Mouse (Mus musculus) midbrain, embryonic 15.5 days (tissue): Measurements from ENCODE around the gene Cd70. TPM values are rescaled to one million over a fixed set of nuclear protein-coding genes. Genes with fewer than 3 reads are reported as not detected.
"Not testable (repeated sequence)": the region's sequence is repeated elsewhere in the genome, so short reads cannot be mapped to it uniquely, and the experiment has no call there.

Source experiments
- ATAC-seq: fragments of 200-750 bp; cut with Nextera tagmentation; replicated peaks from 2 replicates; pipeline ENCODE4 v1.8.0; 2017; ENCODE audit warnings: moderate TSS enrichment
- H3K27ac ChIP-seq: fragments of 300-500 bp; sonication (generic); 2 replicates; pipeline ENCODE4 v1.5.1; 2015; ENCODE audit warnings: mild to moderate bottlenecking, inconsistent platforms
- H3K27me3 ChIP-seq: fragments of 300-500 bp; sonication (generic); replicated peaks from 2 replicates; pipeline ENCODE4 v1.6.1; 2015; ENCODE audit warnings: inconsistent platforms
- H3K36me3 ChIP-seq: fragments of 300-500 bp; sonication (generic); replicated peaks from 2 replicates; pipeline ENCODE4 v1.6.1; 2015; ENCODE audit warnings: inconsistent platforms
- H3K4me1 ChIP-seq: fragments of 300-500 bp; sonication (generic); 2 replicates; pipeline ENCODE4 v1.6.1; 2015; ENCODE audit warnings: inconsistent platforms
- H3K4me2 ChIP-seq: fragments of 300-500 bp; sonication (generic); 2 replicates; pipeline ENCODE4 v1.6.1; 2015; ENCODE audit warnings: inconsistent platforms, mild to moderate bottlenecking, moderate library complexity
- H3K4me3 ChIP-seq: fragments of 300-500 bp; sonication (generic); 2 replicates; pipeline ENCODE4 v1.5.1; 2015; ENCODE audit warnings: mild to moderate bottlenecking, inconsistent platforms
- H3K9ac ChIP-seq: fragments of 300-500 bp; sonication (generic); 2 replicates; pipeline ENCODE4 v1.6.1; 2015; ENCODE audit warnings: mild to moderate bottlenecking, inconsistent platforms
- H3K9me3 ChIP-seq: fragments of 300-500 bp; sonication (generic); 2 replicates; pipeline ENCODE4 v1.6.1; 2016; ENCODE audit warnings: inconsistent platforms
- WGBS: fragments of 180-500 bp; shearing (Covaris S2); methylation state at CpG from one replicate; pipeline ENCODE4 v1.1.7; 2015; ENCODE audit warnings: mixed read lengths; 5-methylcytosine and 5-hydroxymethylcytosine counted together
- polyA plus RNA-seq: library from polyadenylated mRNA; unstranded; fragments of >200 nt; fragmentation: Nextera tagmentation; extraction: Ambion mirVana; gene quantifications from 2 replicates; pipeline ENCODE4 v1.2.1, GENCODE M21; 2015

The Cd70 gene
- polyA plus RNA-seq, 1 experiment from 2014 or later: 1.2 TPM

DNA sequence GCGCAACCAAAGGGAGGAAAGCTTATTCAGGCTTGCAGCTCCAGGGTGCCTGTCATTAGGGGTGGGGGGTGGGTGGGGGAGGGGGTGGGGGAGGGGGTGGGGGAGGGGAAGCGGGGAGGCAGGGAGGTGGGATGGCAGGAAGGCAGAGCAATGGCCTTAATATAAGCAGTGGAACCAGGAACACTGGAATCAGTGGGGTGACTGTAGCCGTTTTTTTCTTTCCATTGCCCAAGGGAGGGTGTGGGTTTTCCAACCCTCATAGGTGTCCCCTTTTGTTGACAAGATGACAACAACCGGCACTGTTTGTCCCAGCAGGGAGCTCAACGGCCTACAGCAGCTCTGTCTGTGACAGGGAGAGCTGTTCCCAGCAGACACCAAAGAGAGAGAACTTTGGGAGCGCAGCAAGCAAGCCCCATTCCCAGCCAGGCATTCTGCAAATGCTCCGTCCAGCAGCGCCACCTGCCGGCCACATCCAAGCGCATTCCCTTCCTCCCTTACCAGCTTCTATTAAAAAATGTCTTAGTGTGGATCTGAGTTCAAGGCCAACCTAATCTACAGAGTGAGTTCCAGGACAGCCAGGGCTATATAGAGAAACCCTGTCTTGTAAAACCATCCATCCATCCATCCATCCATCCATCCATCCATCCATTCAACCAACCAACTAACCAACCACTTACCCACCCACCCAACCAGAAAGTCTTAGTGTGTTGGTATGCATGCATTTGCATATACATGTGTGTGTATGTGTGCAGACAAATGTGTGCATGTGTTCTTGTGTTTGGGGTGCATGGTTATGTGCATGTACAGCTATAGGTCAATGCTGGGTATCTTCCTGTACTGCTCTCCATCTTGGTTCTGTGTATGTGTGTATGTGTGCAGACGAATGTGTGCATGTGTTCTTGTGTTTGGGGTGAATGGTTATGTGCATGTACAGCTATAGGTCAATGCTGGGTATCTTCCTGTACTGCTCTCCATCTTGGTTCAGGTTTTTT lies 17.5 kb upstream of the Cd70 start:
- Histone ChIP-seq H3K27ac (no peak overlapping the region), H3K4me3 (no peak overlapping the region), H3K36me3 (no peaks in the 10 kb centered on the region), H3K9me3 (no peaks in the 10 kb centered on the region), H3K9ac (no peak overlapping the region), H3K4me1 (no peaks in the 10 kb centered on the region), H3K27me3 (no peaks in the 10 kb centered on the region), H3K4me2 (no peak overlapping the region)
- ATAC-seq: peak; percentile 82
- WGBS: 10% methylated on average over 11 of the region's 11 CpGs

- Histone ChIP-seq H3K4me3 (no peak overlapping the region), H3K27me3 (peaks cover 6% of the 10 kb centered on the region; the same call in 1 of the 2 replicates), H3K27ac (no peak overlapping the region), H3K4me1 (peaks cover 4% of the 10 kb centered on the region; the same call in 1 of the 2 replicates), H3K36me3 (no peaks in the 10 kb centered on the region), H3K4me2 (no peak overlapping the region), H3K9ac (no peak overlapping the region), H3K9me3 (no peaks in the 10 kb centered on the region)
- WGBS: 88% methylated on average over 4 of the region's 4 CpGs
- ATAC-seq: no peak
These were observed 4.2 kb upstream of the Cd70 start for GRCm38 (mm10) chr17:57153787-57154186.

GRCm38 (mm10) chr17:57153006-57153405 lies 3.4 kb upstream of the Cd70 start:
- Histone ChIP-seq H3K9ac (no peak overlapping the region), H3K4me1 (peaks cover 4% of the 10 kb centered on the region; the same call in 1 of the 2 replicates), H3K4me3 (no peak overlapping the region), H3K27ac (no peak overlapping the region), H3K36me3 (no peaks in the 10 kb centered on the region), H3K9me3 (no peaks in the 10 kb centered on the region), H3K4me2 (no peak overlapping the region), H3K27me3 (peaks cover 11% of the 10 kb centered on the region)
- 62% methylated on average over 6 of the region's 6 CpGs for WGBS
- ATAC-seq: no peak

DNA sequence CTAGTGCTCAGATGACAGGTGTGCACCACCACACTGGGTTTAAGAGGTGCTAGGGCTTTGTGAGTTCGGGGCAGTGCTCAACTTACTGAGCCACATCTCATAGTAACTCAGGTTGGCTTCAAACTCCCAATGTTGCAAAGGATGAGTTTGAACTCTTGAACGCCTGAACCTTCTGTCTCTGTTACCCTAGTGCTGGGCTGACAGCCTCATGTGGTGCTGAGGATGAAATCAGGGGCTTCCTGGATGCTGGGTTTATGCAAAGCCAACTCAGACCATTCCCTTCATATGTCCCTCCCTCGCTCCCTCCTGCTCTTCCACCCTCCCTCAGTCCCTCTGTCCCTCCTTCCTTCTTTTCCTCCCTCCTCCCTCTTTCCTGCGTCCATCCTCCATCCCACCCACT lies 1.2 kb downstream of the Cd70 start:
- peaks cover 4% of the 10 kb centered on the region; the same call in 1 of the 2 replicates for H3K4me1 ChIP-seq
- no peak overlapping the region for H3K4me2 ChIP-seq
- H3K9me3 ChIP-seq: no peaks in the 10 kb centered on the region
- WGBS: 75% methylated on average over 4 of the region's 4 CpGs
- H3K27ac ChIP-seq: no peak overlapping the region
- peaks cover 15% of the 10 kb centered on the region for H3K27me3 ChIP-seq
- no peaks in the 10 kb centered on the region for H3K36me3 ChIP-seq
- no peak for ATAC-seq
- no peak overlapping the region for H3K9ac ChIP-seq
- H3K4me3 ChIP-seq: no peak overlapping the region

- Histone ChIP-seq H3K9me3 (no peaks in the 10 kb centered on the region), H3K9ac (no peak overlapping the region), H3K27me3 (peaks cover 13% of the 10 kb centered on the region), H3K36me3 (no peaks in the 10 kb centered on the region), H3K4me2 (no peak overlapping the region), H3K27ac (no peak overlapping the region), H3K4me1 (peaks cover 4% of the 10 kb centered on the region; the same call in 1 of the 2 replicates), H3K4me3 (no peak overlapping the region)
- no peak for ATAC-seq
- WGBS: 59% methylated on average over 1 of the region's 1 CpGs
These were observed 4.5 kb downstream of the Cd70 start for GRCm38 (mm10) chr17:57145115-57145514.

DNA sequence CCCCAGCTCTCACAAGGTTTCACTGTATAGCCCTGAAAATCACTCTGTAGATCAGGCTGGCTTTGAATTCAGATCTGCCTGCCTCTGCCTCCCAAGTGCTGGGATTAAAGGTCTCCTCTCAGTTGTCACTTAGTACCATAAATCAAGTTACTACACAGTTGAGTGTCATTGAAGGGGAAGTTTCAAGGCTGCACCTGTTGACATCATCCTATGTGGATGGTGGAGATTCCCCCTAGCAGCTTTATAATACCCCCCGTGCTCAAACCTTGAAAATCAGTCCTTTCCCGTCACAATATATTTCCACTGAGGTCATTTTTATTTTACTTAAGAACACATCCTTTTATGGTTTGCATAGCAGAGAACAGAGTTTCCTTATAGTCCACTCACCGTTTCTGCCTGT lies 5.9 kb downstream of the Cd70 start:
- H3K27ac ChIP-seq: no peak overlapping the region
- H3K4me3 ChIP-seq: no peak overlapping the region
- H3K4me1 ChIP-seq: no peaks in the 10 kb centered on the region
- peaks cover 9% of the 10 kb centered on the region; the same call in 1 of the 2 replicates for H3K27me3 ChIP-seq
- no peak overlapping the region for H3K4me2 ChIP-seq
- WGBS: 79% methylated on average over 3 of the region's 3 CpGs
- H3K36me3 ChIP-seq: no peaks in the 10 kb centered on the region
- H3K9me3 ChIP-seq: no peaks in the 10 kb centered on the region
- ATAC-seq: no peak
- no peak overlapping the region for H3K9ac ChIP-seq

- Histone ChIP-seq H3K4me1 (no peaks in the 10 kb centered on the region), H3K36me3 (no peaks in the 10 kb centered on the region), H3K27ac (no peak overlapping the region), H3K4me2 (no peak overlapping the region), H3K4me3 (no peak overlapping the region), H3K27me3 (no peaks in the 10 kb centered on the region), H3K9ac (no peak overlapping the region), H3K9me3 (no peaks in the 10 kb centered on the region)
- 87% methylated on average over 3 of the region's 3 CpGs for WGBS
- no peak for ATAC-seq
These were observed 9.9 kb downstream of the Cd70 start for GRCm38 (mm10) chr17:57139708-57140107.

- ATAC-seq: no peak
- H3K9me3 ChIP-seq: no peaks in the 10 kb centered on the region
These were observed 10.9 kb downstream of the Cd70 start for GRCm38 (mm10) chr17:57138676-57139075.

GRCm38 (mm10) chr17:57135635-57136034 lies 13.9 kb downstream of the Cd70 start:
- no peak overlapping the region for H3K27ac ChIP-seq
- H3K4me3 ChIP-seq: no peak overlapping the region
- H3K9ac ChIP-seq: no peak overlapping the region
- WGBS: 88% methylated on average over 3 of the region's 3 CpGs
- H3K27me3 ChIP-seq: no peaks in the 10 kb centered on the region
- no peak overlapping the region for H3K4me2 ChIP-seq
- no peaks in the 10 kb centered on the region for H3K9me3 ChIP-seq
- no peak for ATAC-seq
- no peaks in the 10 kb centered on the region for H3K36me3 ChIP-seq
- H3K4me1 ChIP-seq: no peaks in the 10 kb centered on the region

More at GRCm38 (mm10) chr17:57138676-57139075, 10.9 kb downstream of the Cd70 start:
- WGBS: 87% methylated on average over 4 of the region's 4 CpGs
- Histone ChIP-seq H3K36me3 (no peaks in the 10 kb centered on the region), H3K9ac (no peak overlapping the region), H3K4me2 (no peak overlapping the region), H3K27me3 (no peaks in the 10 kb centered on the region), H3K27ac (no peak overlapping the region), H3K4me3 (no peak overlapping the region), H3K4me1 (no peaks in the 10 kb centered on the region)

- no peaks in the 10 kb centered on the region for H3K9me3 ChIP-seq
- no peaks in the 10 kb centered on the region for H3K27me3 ChIP-seq
- H3K27ac ChIP-seq: no peak overlapping the region
- ATAC-seq: no peak
- no peak overlapping the region for H3K4me3 ChIP-seq
- WGBS: 77% methylated on average over 2 of the region's 2 CpGs
- no peaks in the 10 kb centered on the region for H3K4me1 ChIP-seq
- no peaks in the 10 kb centered on the region for H3K36me3 ChIP-seq
- no peak overlapping the region for H3K4me2 ChIP-seq
- H3K9ac ChIP-seq: no peak overlapping the region
These were observed 14.9 kb downstream of the Cd70 start for GRCm38 (mm10) chr17:57134693-57135092.

DNA sequence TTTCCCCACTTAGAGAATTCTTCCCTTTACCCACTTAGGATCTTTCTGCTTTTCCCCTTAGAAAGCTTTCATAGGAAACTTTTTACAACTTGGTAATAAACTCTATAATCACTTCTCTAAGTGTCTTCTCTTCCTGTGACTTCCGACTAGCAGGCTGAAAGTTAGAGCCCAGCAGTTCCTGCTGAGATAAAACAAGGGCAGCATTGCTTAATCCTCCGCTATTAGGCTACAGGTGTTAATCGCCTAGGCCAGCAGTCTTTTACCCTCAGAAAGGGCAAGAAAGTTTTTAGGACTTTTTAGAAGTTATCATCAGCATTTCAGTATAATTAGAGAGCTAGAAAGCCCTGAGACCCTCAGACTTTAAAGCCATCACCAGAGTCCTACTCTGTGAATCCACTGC lies 15.6 kb downstream of the Cd70 start:
- not testable (repeated sequence) for H3K4me3 ChIP-seq, H3K36me3 ChIP-seq, H3K27ac ChIP-seq, H3K9me3 ChIP-seq, H3K27me3 ChIP-seq, H3K9ac ChIP-seq, H3K4me1 ChIP-seq, ATAC-seq, H3K4me2 ChIP-seq
- 31% methylated on average over 3 of the region's 3 CpGs for WGBS

- H3K9ac ChIP-seq: no peak overlapping the region
- no peak overlapping the region for H3K4me2 ChIP-seq
- no peaks in the 10 kb centered on the region for H3K27me3 ChIP-seq
- H3K36me3 ChIP-seq: no peaks in the 10 kb centered on the region
- H3K9me3 ChIP-seq: no peaks in the 10 kb centered on the region
- H3K27ac ChIP-seq: no peak overlapping the region
- no peaks in the 10 kb centered on the region for H3K4me1 ChIP-seq
- ATAC-seq: no peak
- 91% methylated on average over 1 of the region's 1 CpGs for WGBS
- H3K4me3 ChIP-seq: no peak overlapping the region
These were observed 17.8 kb downstream of the Cd70 start for GRCm38 (mm10) chr17:57131793-57132192.
